Mouse (Mus musculus) C2C12 (cell line): ENCODE measurements around the gene Ccdc141.

Experiments used
- CEBPB ChIP-seq: IDR thresholded peaks from one replicate; pipeline ENCODE4 v1.6.1; 2011; ENCODE audit warnings: low read depth, mild to moderate bottlenecking, control low read depth, moderate library complexity
- CTCF ChIP-seq: IDR thresholded peaks from one replicate; pipeline ENCODE4 v1.5.1; 2011; ENCODE audit not compliant: control insufficient read depth, insufficient read depth, insufficient read length
- FOSL1 ChIP-seq: IDR thresholded peaks from one replicate; pipeline ENCODE4 v1.8.0; 2011; ENCODE audit warnings: mild to moderate bottlenecking, low read length; ENCODE audit not compliant: poor library complexity, insufficient read depth, severe bottlenecking
- MAX ChIP-seq: IDR thresholded peaks from one replicate; pipeline ENCODE4 v1.6.1; 2011; ENCODE audit warnings: mild to moderate bottlenecking, control low read depth
- USF1 ChIP-seq: IDR thresholded peaks from one replicate; pipeline ENCODE4 v1.6.1; 2011; ENCODE audit warnings: low read depth, mild to moderate bottlenecking, control low read depth, moderate library complexity

DNA sequence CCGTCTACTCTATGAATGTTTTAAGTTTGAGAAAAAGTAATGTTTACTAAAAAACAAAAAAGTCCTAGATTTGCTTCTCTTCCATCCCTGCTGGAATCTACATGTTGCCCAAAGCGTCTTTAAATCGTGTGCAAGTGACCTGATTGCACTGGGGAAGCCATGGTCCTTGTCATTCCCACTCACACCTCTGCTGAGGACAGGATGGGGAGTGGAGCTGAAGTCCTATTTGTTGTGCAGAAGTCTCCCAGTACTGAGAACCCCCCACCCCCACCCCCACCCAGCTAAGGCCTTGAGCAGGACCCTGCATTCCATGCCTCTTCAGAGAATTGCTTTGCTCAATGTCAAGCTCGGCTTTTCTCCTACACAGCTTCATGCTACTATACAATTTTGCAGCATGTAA lies 1.2 kb downstream of the Ccdc141 start:
- TF ChIP-seq CTCF: no peak
- no peak for TF ChIP-seq USF1
- TF ChIP-seq FOSL1: no peak
- no peak for TF ChIP-seq MAX
- no peak for TF ChIP-seq CEBPB
